Mouse (Mus musculus) ovary, postnatal 10 days (tissue): ENCODE data around the gene Tnfaip1.
"Not testable (repeated sequence)": the region's sequence is repeated elsewhere in the genome, so short reads cannot be mapped to it uniquely, and the experiment has no call there.

Experiments
- DNase-seq: peaks from one replicate; pipeline ENCODE4 v3.0.0; 2022; ENCODE audit warnings: low spot score

Tnfaip1 gene

GRCm38 (mm10) chr11:78536080-78536689 lies at the start of gene Tnfaip1, which contains the start of gene Ift20:
Gene Tnfaip1, minus strand, starts transcription at chr11:78536332.
Gene Ift20, plus strand, starts transcription at chr11:78536361.
- peak; percentile 80 for DNase-seq

- DNase-seq = no peak
Observed at GRCm38 (mm10) chr11:78582848-78583247, 46.7 kb upstream of the Tnfaip1 start.

- DNase-seq = no peak
Observed at GRCm38 (mm10) chr11:78574975-78575374, 38.8 kb upstream of the Tnfaip1 start.

GRCm38 (mm10) chr11:78574536-78574935 lies 38.4 kb upstream of the Tnfaip1 start:
- no peak for DNase-seq

- DNase-seq = not testable (repeated sequence)
Observed at GRCm38 (mm10) chr11:78574031-78574430, 37.9 kb upstream of the Tnfaip1 start.

- DNase-seq = no peak
Observed at GRCm38 (mm10) chr11:78571854-78572253, 35.7 kb upstream of the Tnfaip1 start.

- no peak for DNase-seq
Observed at GRCm38 (mm10) chr11:78571441-78571840, 35.3 kb upstream of the Tnfaip1 start.

- no peak for DNase-seq
Observed at GRCm38 (mm10) chr11:78569806-78570205, 33.7 kb upstream of the Tnfaip1 start.

- DNase-seq = no peak
Observed at GRCm38 (mm10) chr11:78568827-78569226, 32.7 kb upstream of the Tnfaip1 start.

- DNase-seq = no peak
Observed at GRCm38 (mm10) chr11:78567614-78568013, 31.5 kb upstream of the Tnfaip1 start.

GRCm38 (mm10) chr11:78566775-78567174 lies 30.6 kb upstream of the Tnfaip1 start:
- DNase-seq = no peak

GRCm38 (mm10) chr11:78560447-78560846 lies 24.3 kb upstream of the Tnfaip1 start:
- no peak for DNase-seq

- DNase-seq = no peak
Observed at GRCm38 (mm10) chr11:78557241-78557640, 21.1 kb upstream of the Tnfaip1 start.

- no peak for DNase-seq
Observed at GRCm38 (mm10) chr11:78556070-78556469, 19.9 kb upstream of the Tnfaip1 start.

- no peak for DNase-seq
Observed at GRCm38 (mm10) chr11:78555623-78556022, 19.5 kb upstream of the Tnfaip1 start.

GRCm38 (mm10) chr11:78551059-78551398 lies 14.9 kb upstream of the Tnfaip1 start:
- DNase-seq = no peak

GRCm38 (mm10) chr11:78550168-78551058 lies 14.3 kb upstream of the Tnfaip1 start, which contains the start of gene Tmem97:
Gene Tmem97, minus strand, starts transcription at chr11:78550777.
- DNase-seq = peak; percentile 67

GRCm38 (mm10) chr11:78549491-78549987 lies 13.4 kb upstream of the Tnfaip1 start:
- no peak for DNase-seq

- no peak for DNase-seq
Observed at GRCm38 (mm10) chr11:78547718-78548460, 11.8 kb upstream of the Tnfaip1 start.

GRCm38 (mm10) chr11:78545181-78545580 lies 9.0 kb upstream of the Tnfaip1 start:
- DNase-seq = no peak

- no peak for DNase-seq
Observed at GRCm38 (mm10) chr11:78544449-78545111, 8.4 kb upstream of the Tnfaip1 start.

- no peak for DNase-seq
Observed at GRCm38 (mm10) chr11:78540358-78540757, 4.2 kb upstream of the Tnfaip1 start.
